Mouse (Mus musculus) spleen, adult 2 months (tissue): Measurements from ENCODE around the gene Tbc1d12.

Experiments used
- CTCF ChIP-seq: fragments of 200-500 bp; IDR thresholded peaks from 2 replicates; pipeline ENCODE4 v1.5.1; 2011; ENCODE audit warnings: mild to moderate bottlenecking, inconsistent platforms; ENCODE audit not compliant: insufficient read depth, insufficient read length, insufficient replicate concordance; ENCODE audit errors: extremely low read depth
- POLR2A ChIP-seq: fragments of 200-500 bp; IDR thresholded peaks from 2 replicates; pipeline ENCODE4 v1.6.1; 2011; ENCODE audit warnings: low read depth, low read length, inconsistent platforms

GRCm38 (mm10) chr19:38930788-38931565, 94.6 kb downstream of the Tbc1d12 start, which contains the start of gene Hells:
- TF ChIP-seq CTCF (no peak), POLR2A (no peak)
